Mouse (Mus musculus): ENCODE results near the gene Slc6a16. TPM values are rescaled to one million over a fixed set of nuclear protein-coding genes. Genes with fewer than 3 reads are reported as not detected.
A peak's percentile ranks its signal among the peaks of the same experiment; 100 is the strongest.
"Not testable (repeated sequence)": the region's sequence is repeated elsewhere in the genome, so short reads cannot be mapped to it uniquely, and the experiment has no call there.

Slc6a16 gene
- polyA plus RNA-seq, 1 experiment: not detected

- no peak for DNase-seq (ENCODE audit: low spot score)
Measured at GRCm38 (mm10) chr7:45253806-45254205, 12.9 kb downstream of the Slc6a16 start.

- DNase-seq (ENCODE audit: low spot score): not testable (repeated sequence)
Measured at GRCm38 (mm10) chr7:45255822-45256221, 14.9 kb downstream of the Slc6a16 start.

GRCm38 (mm10) chr7:45257063-45257840, 16.4 kb downstream of the Slc6a16 start:
- no peak for DNase-seq (ENCODE audit: low spot score)

- DNase-seq (ENCODE audit: low spot score): no peak
Measured at GRCm38 (mm10) chr7:45259281-45259680, 18.4 kb downstream of the Slc6a16 start.

GRCm38 (mm10) chr7:45262266-45262665, 21.4 kb downstream of the Slc6a16 start:
- DNase-seq (ENCODE audit: low spot score): no peak

- DNase-seq (ENCODE audit: low spot score): no peak
Measured at GRCm38 (mm10) chr7:45263006-45263607, 22.2 kb downstream of the Slc6a16 start.

GRCm38 (mm10) chr7:45264348-45264747, 23.5 kb downstream of the Slc6a16 start:
- DNase-seq (ENCODE audit: low spot score): no peak

GRCm38 (mm10) chr7:45265518-45265917, 24.6 kb downstream of the Slc6a16 start:
- DNase-seq (ENCODE audit: low spot score): no peak

- no peak for DNase-seq (ENCODE audit: low spot score)
Measured at GRCm38 (mm10) chr7:45272786-45273412, 32.0 kb downstream of the Slc6a16 start.

GRCm38 (mm10) chr7:45273672-45274071, 32.8 kb downstream of the Slc6a16 start:
- DNase-seq (ENCODE audit: low spot score): no peak

GRCm38 (mm10) chr7:45277136-45277760, 36.4 kb downstream of the Slc6a16 start, which contains the start of gene Slc6a21:
Gene Slc6a21, plus strand, starts transcription at chr7:45277513.
- peak; percentile 72 for DNase-seq (ENCODE audit: low spot score)

GRCm38 (mm10) chr7:45286486-45286885, 45.6 kb downstream of the Slc6a16 start:
- no peak for DNase-seq (ENCODE audit: low spot score)

- no peak for DNase-seq (ENCODE audit: low spot score)
Measured at GRCm38 (mm10) chr7:45296626-45297025, 55.7 kb downstream of the Slc6a16 start.

GRCm38 (mm10) chr7:45297563-45297962, 56.7 kb downstream of the Slc6a16 start:
- DNase-seq (ENCODE audit: low spot score): no peak

- no peak for DNase-seq (ENCODE audit: low spot score)
Measured at GRCm38 (mm10) chr7:45299752-45300151, 58.9 kb downstream of the Slc6a16 start.

GRCm38 (mm10) chr7:45300270-45300669, 59.4 kb downstream of the Slc6a16 start:
- DNase-seq (ENCODE audit: low spot score): no peak

- DNase-seq (ENCODE audit: low spot score): no peak
Measured at GRCm38 (mm10) chr7:45302626-45303025, 61.7 kb downstream of the Slc6a16 start.

- no peak for DNase-seq (ENCODE audit: low spot score)
Measured at GRCm38 (mm10) chr7:45304869-45305268, 64.0 kb downstream of the Slc6a16 start.

GRCm38 (mm10) chr7:45305275-45305674, 64.4 kb downstream of the Slc6a16 start:
- DNase-seq (ENCODE audit: low spot score): no peak

- no peak for DNase-seq (ENCODE audit: low spot score)
Measured at GRCm38 (mm10) chr7:45308551-45309240, 67.8 kb downstream of the Slc6a16 start.

GRCm38 (mm10) chr7:45309455-45309854, 68.6 kb downstream of the Slc6a16 start:
- no peak for DNase-seq (ENCODE audit: low spot score)

GRCm38 (mm10) chr7:45312023-45312422, 71.1 kb downstream of the Slc6a16 start:
- DNase-seq (ENCODE audit: low spot score): no peak

Measured in urinary bladder, adult 2 months (tissue).